Mouse (Mus musculus): ENCODE data around the gene Edc3. TPM values are rescaled to one million over a fixed set of nuclear protein-coding genes. Genes with fewer than 3 reads are reported as not detected.
"Not testable (repeated sequence)": the region's sequence is repeated elsewhere in the genome, so short reads cannot be mapped to it uniquely, and the experiment has no call there.

Edc3 gene
- polyA plus RNA-seq, 1 experiment = 12.2 TPM

- peak overlapping the region; percentile 43 for H3K4me3 ChIP-seq (ENCODE audit: insufficient read depth, low read length)
- TF ChIP-seq POLR2A (IDR thresholded peaks at IDR 0.05; ENCODE audit: extremely low read depth, insufficient read depth, low read length) (no peak), CTCF (IDR thresholded peaks at IDR 0.05; ENCODE audit: extremely low read depth, insufficient read depth, low read length) (no peak)
- no peak overlapping the region for H3K27ac ChIP-seq (ENCODE audit: insufficient read depth, low read length)
- peaks cover 2% of the 10 kb centered on the region; the same call in 1 of the 2 replicates for H3K4me1 ChIP-seq (ENCODE audit: control insufficient read depth, insufficient read depth, low read length)
These were observed 11.7 kb upstream of the Edc3 start for GRCm38 (mm10) chr9:57696380-57697285.

DNA sequence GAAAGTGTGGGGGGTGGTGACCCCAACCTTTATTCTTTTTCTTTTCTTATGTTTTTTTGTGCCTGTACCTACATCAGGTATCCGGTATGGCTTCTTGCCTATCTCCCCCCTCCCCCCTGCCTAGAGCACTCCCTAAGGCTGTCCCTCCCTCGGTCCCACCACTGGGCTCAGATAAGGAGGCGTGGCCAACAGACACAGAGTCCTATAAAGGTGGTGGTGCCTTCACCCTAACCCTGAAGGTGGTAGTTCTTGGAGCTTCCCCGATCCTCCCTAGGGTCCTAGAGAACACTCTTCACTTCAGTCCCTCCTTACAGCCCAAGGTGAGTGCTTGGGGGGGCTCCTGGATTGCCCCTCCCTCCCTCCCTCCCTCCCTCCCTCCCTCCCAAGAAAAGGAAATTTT lies 11.0 kb upstream of the Edc3 start:
- Histone ChIP-seq H3K27ac (ENCODE audit: insufficient read depth, low read length) (no peak overlapping the region), H3K4me1 (ENCODE audit: control insufficient read depth, insufficient read depth, low read length) (peaks cover 2% of the 10 kb centered on the region; the same call in 1 of the 2 replicates), H3K4me3 (ENCODE audit: insufficient read depth, low read length) (no peak overlapping the region)
- TF ChIP-seq CTCF (IDR thresholded peaks at IDR 0.05; ENCODE audit: extremely low read depth, insufficient read depth, low read length) = no peak
- TF ChIP-seq POLR2A (IDR thresholded peaks at IDR 0.05; ENCODE audit: extremely low read depth, insufficient read depth, low read length) = no peak

GRCm38 (mm10) chr9:57698466-57699150 lies 9.7 kb upstream of the Edc3 start:
- no peak overlapping the region for H3K4me3 ChIP-seq (ENCODE audit: insufficient read depth, low read length)
- peaks cover 2% of the 10 kb centered on the region; the same call in 1 of the 2 replicates for H3K4me1 ChIP-seq (ENCODE audit: control insufficient read depth, insufficient read depth, low read length)
- TF ChIP-seq CTCF (IDR thresholded peaks at IDR 0.05; ENCODE audit: extremely low read depth, insufficient read depth, low read length) (no peak), POLR2A (IDR thresholded peaks at IDR 0.05; ENCODE audit: extremely low read depth, insufficient read depth, low read length) (no peak)
- no peak overlapping the region for H3K27ac ChIP-seq (ENCODE audit: insufficient read depth, low read length)

DNA sequence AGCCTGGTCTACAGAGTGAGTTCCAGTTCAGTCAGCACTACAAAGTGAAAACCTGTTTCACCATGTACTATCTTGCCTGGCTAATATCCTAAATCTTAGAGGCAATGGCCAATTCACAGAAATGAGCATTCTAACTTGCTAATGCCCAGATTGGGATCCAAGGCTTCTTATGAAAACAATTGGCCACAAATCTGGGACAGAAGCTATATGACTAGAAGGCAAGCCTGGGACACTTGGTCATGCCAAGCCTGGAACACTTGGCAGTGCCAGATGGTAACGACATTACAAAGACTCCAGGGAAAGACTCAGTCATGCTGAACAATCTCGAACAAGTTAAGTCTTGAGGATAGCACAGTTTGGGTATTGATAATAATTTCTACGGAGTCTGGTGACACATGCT lies 1.8 kb upstream of the Edc3 start:
- TF ChIP-seq POLR2A (IDR thresholded peaks at IDR 0.05; ENCODE audit: extremely low read depth, insufficient read depth, low read length) (no peak), CTCF (IDR thresholded peaks at IDR 0.05; ENCODE audit: extremely low read depth, insufficient read depth, low read length) (no peak)
- no peak overlapping the region for H3K27ac ChIP-seq (ENCODE audit: insufficient read depth, low read length)
- H3K4me3 ChIP-seq (ENCODE audit: insufficient read depth, low read length) = no peak overlapping the region
- peaks cover 5% of the 10 kb centered on the region; the same call in 1 of the 2 replicates for H3K4me1 ChIP-seq (ENCODE audit: control insufficient read depth, insufficient read depth, low read length)

GRCm38 (mm10) chr9:57708720-57709274 lies 457 bp downstream of the Edc3 start:
- peaks cover 5% of the 10 kb centered on the region; the same call in 1 of the 2 replicates for H3K4me1 ChIP-seq (ENCODE audit: control insufficient read depth, insufficient read depth, low read length)
- TF ChIP-seq CTCF (IDR thresholded peaks at IDR 0.05; ENCODE audit: extremely low read depth, insufficient read depth, low read length) (no peak), POLR2A (IDR thresholded peaks at IDR 0.05; ENCODE audit: extremely low read depth, insufficient read depth, low read length) (no peak)

GRCm38 (mm10) chr9:57710214-57710613 lies 1.9 kb downstream of the Edc3 start:
- not testable (repeated sequence) for H3K27ac ChIP-seq (ENCODE audit: insufficient read depth, low read length)

More at GRCm38 (mm10) chr9:57708720-57709274, 457 bp downstream of the Edc3 start:
- H3K4me3 ChIP-seq (ENCODE audit: insufficient read depth, low read length) = peak overlapping the region; percentile 59
- peak overlapping the region; percentile 83 for H3K27ac ChIP-seq (ENCODE audit: insufficient read depth, low read length)

DNA sequence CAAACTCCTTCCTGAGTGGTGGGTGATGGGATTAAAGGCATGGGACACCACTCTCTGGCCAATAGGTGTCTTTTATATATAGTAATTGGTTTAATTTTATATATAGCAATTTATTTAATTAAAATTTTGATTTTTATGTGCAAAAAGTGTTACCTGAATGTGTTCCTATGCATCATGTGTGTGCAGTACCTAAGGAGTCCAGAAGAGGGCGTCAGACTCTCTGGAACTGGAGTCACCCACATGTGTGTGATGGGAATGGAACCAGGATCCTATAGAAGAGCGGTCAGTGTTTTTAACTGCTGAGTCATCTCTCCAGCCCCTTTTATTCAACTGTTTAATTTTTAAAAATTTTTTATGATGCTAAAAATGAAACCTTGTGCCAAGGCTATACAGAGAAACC lies 3.9 kb downstream of the Edc3 start:
- H3K27ac ChIP-seq (ENCODE audit: insufficient read depth, low read length) = no peak overlapping the region
- H3K4me1 ChIP-seq (ENCODE audit: control insufficient read depth, insufficient read depth, low read length) = peaks cover 5% of the 10 kb centered on the region; the same call in 1 of the 2 replicates
- no peak overlapping the region for H3K4me3 ChIP-seq (ENCODE audit: insufficient read depth, low read length)
- TF ChIP-seq CTCF (IDR thresholded peaks at IDR 0.05; ENCODE audit: extremely low read depth, insufficient read depth, low read length) = peak; percentile 20; the same call in 1 of the 2 replicates
- no peak for TF ChIP-seq POLR2A (IDR thresholded peaks at IDR 0.05; ENCODE audit: extremely low read depth, insufficient read depth, low read length)

More at GRCm38 (mm10) chr9:57710214-57710613, 1.9 kb downstream of the Edc3 start:
- H3K4me3 ChIP-seq (ENCODE audit: insufficient read depth, low read length); H3K4me1 ChIP-seq (ENCODE audit: control insufficient read depth, insufficient read depth, low read length): not testable (repeated sequence)

DNA sequence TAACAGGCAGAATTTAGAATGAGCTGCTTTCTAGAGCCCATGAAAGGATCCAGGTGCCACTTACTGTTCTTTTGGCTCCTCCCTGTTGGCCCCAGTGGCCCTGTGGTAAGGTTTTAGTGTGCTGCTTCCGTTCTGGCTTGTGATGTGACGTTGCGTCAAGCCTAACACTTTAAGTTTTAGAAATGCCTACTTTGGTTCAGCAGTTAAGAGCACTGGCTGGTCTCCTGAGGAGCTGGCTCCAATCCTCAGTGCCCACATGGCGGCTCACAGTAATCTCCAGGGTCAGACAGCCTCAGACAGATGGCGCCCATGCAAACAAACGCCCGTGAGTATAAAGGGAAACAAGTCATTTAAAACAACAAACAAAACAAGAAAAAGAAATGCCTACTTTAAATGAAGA lies 10.1 kb downstream of the Edc3 start:
- Histone ChIP-seq H3K4me1 (ENCODE audit: control insufficient read depth, insufficient read depth, low read length) (no peaks in the 10 kb centered on the region), H3K4me3 (ENCODE audit: insufficient read depth, low read length) (no peak overlapping the region), H3K27ac (ENCODE audit: insufficient read depth, low read length) (no peak overlapping the region)
- no peak for TF ChIP-seq CTCF (IDR thresholded peaks at IDR 0.05; ENCODE audit: extremely low read depth, insufficient read depth, low read length)
- no peak for TF ChIP-seq POLR2A (IDR thresholded peaks at IDR 0.05; ENCODE audit: extremely low read depth, insufficient read depth, low read length)

DNA sequence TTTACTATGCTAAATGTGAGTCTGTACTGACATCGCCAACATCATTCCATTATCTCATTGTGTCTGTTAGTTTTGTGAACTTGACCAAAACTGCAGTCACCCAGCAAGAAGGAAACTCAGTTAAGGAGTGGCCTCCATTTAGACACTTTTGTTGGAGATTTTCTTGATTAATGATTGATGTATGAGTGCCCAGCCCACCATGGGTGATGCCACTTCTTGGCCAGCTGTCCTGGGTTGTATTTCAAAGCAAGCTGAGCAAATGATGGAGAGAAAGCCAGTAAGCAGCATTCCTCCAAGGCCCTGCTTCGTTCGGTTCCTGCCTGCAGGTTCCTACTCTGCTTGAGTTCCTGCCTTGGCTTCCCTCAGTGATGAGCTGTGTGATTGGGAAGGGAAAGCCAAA lies 12.4 kb downstream of the Edc3 start:
- H3K27ac ChIP-seq (ENCODE audit: insufficient read depth, low read length) = no peak overlapping the region
- TF ChIP-seq CTCF (IDR thresholded peaks at IDR 0.05; ENCODE audit: extremely low read depth, insufficient read depth, low read length) (no peak), POLR2A (IDR thresholded peaks at IDR 0.05; ENCODE audit: extremely low read depth, insufficient read depth, low read length) (no peak)
- no peaks in the 10 kb centered on the region for H3K4me1 ChIP-seq (ENCODE audit: control insufficient read depth, insufficient read depth, low read length)
- H3K4me3 ChIP-seq (ENCODE audit: insufficient read depth, low read length) = no peak overlapping the region
